ENCODE assay signal across 16 mouse cellular contexts in genomic region chr5:98221956-98222355, GRCm38 (mm10). TPM values are rescaled to one million over a fixed set of nuclear protein-coding genes. Genes with fewer than 3 reads are reported as not detected.
"Had no signal": no experiment of that assay in that cellular context is flagged by ENCODE, and none has a peak within 500 bp of the region (broad histone marks: within the 10 kb centered on the region; RNA-seq: fewer than 3 reads in every experiment).

No protein-coding gene starts in this region.

- H3K4me3 ChIP-seq: kidney, embryonic 15.5 days; limb, embryonic 15.5 days; liver, embryonic 12.5 days; lung, embryonic 15.5 days; midbrain, embryonic 15.5 days; neural tube, embryonic 13.5 days had no signal

- H3K9me3 ChIP-seq: kidney, embryonic 15.5 days; limb, embryonic 15.5 days; liver, embryonic 12.5 days; lung, embryonic 15.5 days; neural tube, embryonic 13.5 days had no signal

- H3K27ac ChIP-seq: kidney, embryonic 15.5 days; limb, embryonic 15.5 days; liver, embryonic 12.5 days; lung, embryonic 15.5 days; midbrain, embryonic 15.5 days; neural tube, embryonic 13.5 days had no signal

- H3K27me3 ChIP-seq: kidney, embryonic 15.5 days; limb, embryonic 15.5 days; liver, embryonic 12.5 days; lung, embryonic 15.5 days; midbrain, embryonic 15.5 days; neural tube, embryonic 13.5 days had no signal

- H3K4me1 ChIP-seq: limb, embryonic 15.5 days; liver, embryonic 12.5 days; lung, embryonic 15.5 days; midbrain, embryonic 15.5 days; neural tube, embryonic 13.5 days had no signal

- H3K9ac ChIP-seq: kidney, embryonic 15.5 days; limb, embryonic 15.5 days; liver, embryonic 12.5 days; lung, embryonic 15.5 days; midbrain, embryonic 15.5 days; neural tube, embryonic 13.5 days had no signal

- ATAC-seq: liver, embryonic 12.5 days; midbrain, embryonic 15.5 days had no signal

- DNase-seq: kidney, adult 2 months; kidney, postnatal 14 days; lung, postnatal 14 days; retina, postnatal 1 day; right cerebral cortex, postnatal 14 days; thymus, postnatal 36 days had no signal

- H3K4me2 ChIP-seq: kidney, embryonic 15.5 days; limb, embryonic 15.5 days; liver, embryonic 12.5 days; lung, embryonic 15.5 days; midbrain, embryonic 15.5 days; neural tube, embryonic 13.5 days had no signal

- H3K36me3 ChIP-seq: kidney, embryonic 15.5 days; limb, embryonic 15.5 days; liver, embryonic 12.5 days; lung, embryonic 15.5 days; midbrain, embryonic 15.5 days; neural tube, embryonic 13.5 days had no signal

RNA-seq across cellular contexts. Expression of gene Fgf5, which starts 32.0 kb away (rescaled TPM):
- total RNA-seq: megakaryocyte-erythroid progenitor cell, adult 5-6 weeks had no signal
- polyA plus RNA-seq: kidney, adult 2 months; small intestine, adult 2 months; thymus, postnatal 0 days had no signal

RNA-seq across cellular contexts. Expression of gene Prdm8, which starts 55.0 kb away (rescaled TPM):
- total RNA-seq: megakaryocyte-erythroid progenitor cell, adult 5-6 weeks had no signal
- polyA plus RNA-seq: liver, embryonic 12.5 days; liver, embryonic 16.5 days; thymus, postnatal 0 days had no signal
